Mouse (Mus musculus): ENCODE measurements around the gene Cap2. TPM values are rescaled to one million over a fixed set of nuclear protein-coding genes. Genes with fewer than 3 reads are reported as not detected.

The Cap2 gene
- total RNA-seq, 1 experiment from 2014 or later = 0.45 TPM

DNA sequence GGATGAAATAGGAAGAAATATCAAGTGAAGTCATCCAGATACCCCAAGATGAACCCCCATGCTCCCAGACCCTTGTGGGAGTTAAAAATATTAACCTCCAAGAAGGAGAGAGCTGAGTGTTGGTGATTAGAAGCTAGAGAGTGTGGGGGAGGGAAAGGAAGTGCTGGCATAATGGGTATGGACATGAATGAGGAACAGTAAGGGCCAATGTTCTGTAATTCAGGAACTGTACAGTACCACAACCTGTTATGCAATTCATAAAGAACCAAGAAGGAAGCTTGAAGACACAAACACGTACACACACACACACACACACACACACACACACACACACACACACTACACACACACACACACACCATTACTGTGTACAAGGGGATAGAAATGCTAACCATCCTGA lies 19.8 kb downstream of the Cap2 start:
- peak; percentile 27 to 64; a peak in 1 of 4 replicates for ATAC-seq (replicated peaks in 1 of 2; ENCODE audit: insufficient read depth in 1 of 2, low FRiP score in 2 of 2, low TSS enrichment in 1 of 2, low read depth in 1 of 2, poor library complexity in 2 of 2, severe bottlenecking in 2 of 2)

DNA sequence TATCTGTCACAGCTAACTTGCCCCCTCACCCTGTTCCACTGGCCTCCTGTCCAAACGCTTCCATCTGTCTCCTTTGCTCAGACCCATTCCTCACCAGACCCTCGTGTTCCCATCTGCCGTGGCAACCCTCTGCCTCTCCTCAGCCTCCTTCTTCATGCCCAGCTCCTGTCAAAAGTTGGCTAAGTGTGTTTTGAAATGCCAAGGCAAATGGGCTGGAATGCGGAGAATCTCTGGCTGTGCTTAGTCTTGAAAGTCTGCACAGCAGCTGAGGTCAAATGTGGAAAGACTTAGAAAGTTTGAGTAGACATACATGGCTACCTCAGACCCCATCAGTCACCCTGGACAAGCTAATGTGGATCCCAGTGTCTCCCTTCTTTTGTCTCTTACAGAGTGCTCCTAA lies 21.1 kb downstream of the Cap2 start:
- ATAC-seq (replicated peaks in 1 of 2; ENCODE audit: insufficient read depth in 1 of 2, low FRiP score in 2 of 2, low TSS enrichment in 1 of 2, low read depth in 1 of 2, poor library complexity in 2 of 2, severe bottlenecking in 2 of 2) = no peak

GRCm38 (mm10) chr13:46523235-46523634 lies 21.6 kb downstream of the Cap2 start:
- ATAC-seq (replicated peaks in 1 of 2; ENCODE audit: insufficient read depth in 1 of 2, low FRiP score in 2 of 2, low TSS enrichment in 1 of 2, low read depth in 1 of 2, poor library complexity in 2 of 2, severe bottlenecking in 2 of 2) = no peak

DNA sequence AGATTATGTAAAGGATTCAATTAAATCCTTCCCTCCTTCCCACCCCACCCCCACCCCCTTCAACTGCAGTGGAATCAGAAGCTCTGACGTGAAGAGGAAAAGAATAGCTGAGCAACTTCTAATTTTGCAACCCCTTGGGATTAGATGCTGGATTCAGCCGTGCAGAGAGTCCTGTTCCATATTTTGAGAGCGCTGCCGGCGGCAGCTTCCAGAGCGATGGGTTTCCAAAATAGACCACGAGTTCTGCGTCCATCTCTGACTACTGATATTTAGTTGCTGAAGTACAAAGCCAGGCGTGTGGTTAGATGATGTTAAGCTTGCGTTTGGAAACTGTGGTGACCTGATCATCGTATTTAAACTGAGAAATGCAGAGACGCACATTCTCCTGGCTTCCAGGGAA lies 22.1 kb downstream of the Cap2 start:
- no peak for ATAC-seq (replicated peaks in 1 of 2; ENCODE audit: insufficient read depth in 1 of 2, low FRiP score in 2 of 2, low TSS enrichment in 1 of 2, low read depth in 1 of 2, poor library complexity in 2 of 2, severe bottlenecking in 2 of 2)

DNA sequence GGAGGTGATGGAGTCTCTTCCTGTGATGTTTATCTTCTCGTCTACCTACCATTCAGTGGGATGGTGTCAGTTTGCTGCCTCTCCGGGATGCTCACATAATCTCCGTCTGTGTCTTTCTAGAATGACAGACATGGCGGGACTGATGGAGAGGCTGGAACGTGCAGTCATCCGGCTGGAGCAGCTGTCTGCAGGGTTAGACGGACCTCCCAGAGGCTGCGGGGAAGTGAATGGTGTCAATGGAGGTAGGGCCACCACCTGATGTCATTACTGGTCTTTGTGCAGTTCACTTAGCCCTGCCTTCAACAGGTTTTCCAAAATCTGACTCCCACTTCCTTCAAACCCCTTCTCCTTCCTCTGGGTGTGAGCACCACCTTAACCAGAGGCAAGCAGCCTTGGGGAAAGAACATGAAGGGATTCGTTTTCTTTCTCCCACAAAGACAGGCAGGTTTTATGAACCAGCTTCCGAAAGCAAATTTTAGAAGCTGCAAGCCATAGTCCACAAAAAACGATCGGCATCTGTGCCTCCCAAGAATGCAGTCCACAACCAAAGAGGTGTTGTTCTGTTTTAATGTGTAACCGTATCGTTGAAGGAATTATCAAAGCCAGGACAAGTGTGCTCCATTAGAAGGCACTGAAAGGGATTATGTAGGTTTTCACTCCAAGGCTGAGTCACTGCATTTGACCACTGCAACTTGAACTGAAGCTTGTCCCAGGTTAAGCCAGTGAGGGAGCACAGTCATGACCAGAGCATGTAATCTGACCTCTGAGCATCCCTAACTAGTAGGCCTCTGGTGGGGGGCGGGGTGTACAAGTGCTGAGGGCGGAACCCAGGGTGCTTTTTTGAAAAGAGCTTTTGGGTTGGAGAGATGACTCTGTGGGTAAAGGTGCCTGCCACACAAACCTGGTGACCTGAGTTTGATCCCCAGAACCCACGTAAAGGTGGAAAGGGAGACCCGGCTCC lies 23.9 kb downstream of the Cap2 start:
- ATAC-seq (replicated peaks in 1 of 2; ENCODE audit: insufficient read depth in 1 of 2, low FRiP score in 2 of 2, low TSS enrichment in 1 of 2, low read depth in 1 of 2, poor library complexity in 2 of 2, severe bottlenecking in 2 of 2) = no peak

DNA sequence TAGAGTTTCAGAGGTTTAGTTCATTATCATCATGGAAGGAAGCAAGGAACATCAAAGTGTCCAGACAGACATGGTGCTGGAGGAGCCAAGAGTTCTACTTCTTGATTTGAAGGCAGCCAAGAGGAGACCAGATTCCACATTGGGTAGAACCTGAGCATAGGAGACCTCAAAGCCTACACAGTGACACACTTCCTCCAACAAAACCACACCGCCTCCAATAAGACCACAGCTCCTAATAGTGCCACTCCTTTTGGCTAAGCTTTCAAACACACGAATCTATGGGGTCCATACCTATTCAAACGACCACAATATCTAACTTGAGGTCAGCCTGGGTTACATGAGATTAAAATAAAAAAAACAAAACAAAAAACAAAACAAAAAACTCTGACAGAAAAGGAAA lies 25.0 kb downstream of the Cap2 start:
- peak in 1 of 2 experiments; percentile 42; a peak in 1 of 4 replicates for ATAC-seq (replicated peaks in 1 of 2; ENCODE audit: insufficient read depth in 1 of 2, low FRiP score in 2 of 2, low TSS enrichment in 1 of 2, low read depth in 1 of 2, poor library complexity in 2 of 2, severe bottlenecking in 2 of 2)

GRCm38 (mm10) chr13:46527340-46527739 lies 25.7 kb downstream of the Cap2 start:
- ATAC-seq (replicated peaks in 1 of 2; ENCODE audit: insufficient read depth in 1 of 2, low FRiP score in 2 of 2, low TSS enrichment in 1 of 2, low read depth in 1 of 2, poor library complexity in 2 of 2, severe bottlenecking in 2 of 2) = no peak

GRCm38 (mm10) chr13:46529037-46529436 lies 27.4 kb downstream of the Cap2 start:
- ATAC-seq (replicated peaks in 1 of 2; ENCODE audit: insufficient read depth in 1 of 2, low FRiP score in 2 of 2, low TSS enrichment in 1 of 2, low read depth in 1 of 2, poor library complexity in 2 of 2, severe bottlenecking in 2 of 2) = no peak

- no peak for ATAC-seq (replicated peaks in 1 of 2; ENCODE audit: insufficient read depth in 1 of 2, low FRiP score in 2 of 2, low TSS enrichment in 1 of 2, low read depth in 1 of 2, poor library complexity in 2 of 2, severe bottlenecking in 2 of 2)
Observed at GRCm38 (mm10) chr13:46530546-46530945, 28.9 kb downstream of the Cap2 start.

- no peak for ATAC-seq (replicated peaks in 1 of 2; ENCODE audit: insufficient read depth in 1 of 2, low FRiP score in 2 of 2, low TSS enrichment in 1 of 2, low read depth in 1 of 2, poor library complexity in 2 of 2, severe bottlenecking in 2 of 2)
Observed at GRCm38 (mm10) chr13:46531676-46532075, 30.0 kb downstream of the Cap2 start.

GRCm38 (mm10) chr13:46532276-46532675 lies 30.6 kb downstream of the Cap2 start:
- no peak for ATAC-seq (replicated peaks in 1 of 2; ENCODE audit: insufficient read depth in 1 of 2, low FRiP score in 2 of 2, low TSS enrichment in 1 of 2, low read depth in 1 of 2, poor library complexity in 2 of 2, severe bottlenecking in 2 of 2)

- no peak for ATAC-seq (replicated peaks in 1 of 2; ENCODE audit: insufficient read depth in 1 of 2, low FRiP score in 2 of 2, low TSS enrichment in 1 of 2, low read depth in 1 of 2, poor library complexity in 2 of 2, severe bottlenecking in 2 of 2)
Observed at GRCm38 (mm10) chr13:46533342-46534129, 31.9 kb downstream of the Cap2 start.

- no peak for ATAC-seq (replicated peaks in 1 of 2; ENCODE audit: insufficient read depth in 1 of 2, low FRiP score in 2 of 2, low TSS enrichment in 1 of 2, low read depth in 1 of 2, poor library complexity in 2 of 2, severe bottlenecking in 2 of 2)
Observed at GRCm38 (mm10) chr13:46534171-46534968, 32.7 kb downstream of the Cap2 start.

DNA sequence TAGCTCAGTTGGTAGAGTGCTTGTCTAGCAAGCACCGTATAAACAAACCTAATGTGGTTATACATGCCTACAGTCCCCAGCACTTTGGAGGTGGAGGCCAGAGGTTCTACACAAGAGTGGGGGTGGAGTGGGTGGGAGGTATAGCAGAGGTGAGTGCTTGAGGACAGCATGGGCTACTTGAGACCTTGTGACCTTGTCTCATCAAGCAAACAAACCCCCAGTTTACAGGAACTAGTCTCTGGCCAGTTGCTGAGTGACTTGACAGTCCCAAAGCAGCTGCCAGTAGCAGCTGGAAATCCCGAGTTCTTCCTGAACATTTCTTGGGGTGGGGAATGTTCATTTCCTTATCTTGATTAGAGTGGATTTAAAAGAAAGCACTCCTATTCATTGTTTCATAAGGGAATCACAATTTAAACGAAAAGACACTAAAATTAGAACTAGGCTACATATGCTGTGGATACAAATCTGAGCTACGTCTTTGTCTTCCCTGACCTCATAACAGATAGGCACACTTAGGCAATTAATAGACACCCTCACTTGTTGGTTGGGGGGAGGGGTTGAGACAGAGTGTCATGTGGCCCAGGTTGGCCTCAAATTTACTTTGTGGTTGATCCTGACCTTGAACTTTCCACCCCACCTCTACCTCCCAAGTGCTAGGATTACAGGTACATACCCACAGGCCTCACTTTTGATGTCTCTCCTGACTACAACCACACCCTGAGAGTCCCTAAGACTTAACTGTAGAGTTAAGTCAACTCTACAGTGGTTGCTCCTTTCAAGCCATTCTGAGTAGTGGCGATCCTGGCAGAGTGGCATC lies 33.5 kb downstream of the Cap2 start:
- no peak for ATAC-seq (replicated peaks in 1 of 2; ENCODE audit: insufficient read depth in 1 of 2, low FRiP score in 2 of 2, low TSS enrichment in 1 of 2, low read depth in 1 of 2, poor library complexity in 2 of 2, severe bottlenecking in 2 of 2)

DNA sequence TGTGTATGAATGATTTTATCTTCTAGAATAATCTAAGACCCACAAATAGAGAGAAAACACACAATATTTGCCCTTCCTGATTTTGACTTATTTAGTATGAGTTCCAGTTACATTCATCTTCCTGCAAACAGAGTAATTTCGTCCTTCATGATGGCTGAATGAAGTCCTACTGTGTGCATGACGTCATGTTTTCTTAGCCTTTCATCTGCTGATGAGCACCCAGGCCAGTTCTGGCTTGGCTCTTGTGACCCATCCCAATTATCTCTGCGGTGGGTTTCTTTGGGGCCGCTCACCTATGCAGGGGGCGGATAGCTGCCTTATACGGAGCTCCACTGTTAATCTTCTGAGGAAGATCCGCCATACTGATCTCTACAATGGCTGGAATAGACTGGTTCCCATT lies 37.6 kb downstream of the Cap2 start:
- no peak for ATAC-seq (replicated peaks in 1 of 2; ENCODE audit: insufficient read depth in 1 of 2, low FRiP score in 2 of 2, low TSS enrichment in 1 of 2, low read depth in 1 of 2, poor library complexity in 2 of 2, severe bottlenecking in 2 of 2)

- ATAC-seq (replicated peaks in 1 of 2; ENCODE audit: insufficient read depth in 1 of 2, low FRiP score in 2 of 2, low TSS enrichment in 1 of 2, low read depth in 1 of 2, poor library complexity in 2 of 2, severe bottlenecking in 2 of 2) = no peak
Observed at GRCm38 (mm10) chr13:46540943-46541342, 39.3 kb downstream of the Cap2 start.

DNA sequence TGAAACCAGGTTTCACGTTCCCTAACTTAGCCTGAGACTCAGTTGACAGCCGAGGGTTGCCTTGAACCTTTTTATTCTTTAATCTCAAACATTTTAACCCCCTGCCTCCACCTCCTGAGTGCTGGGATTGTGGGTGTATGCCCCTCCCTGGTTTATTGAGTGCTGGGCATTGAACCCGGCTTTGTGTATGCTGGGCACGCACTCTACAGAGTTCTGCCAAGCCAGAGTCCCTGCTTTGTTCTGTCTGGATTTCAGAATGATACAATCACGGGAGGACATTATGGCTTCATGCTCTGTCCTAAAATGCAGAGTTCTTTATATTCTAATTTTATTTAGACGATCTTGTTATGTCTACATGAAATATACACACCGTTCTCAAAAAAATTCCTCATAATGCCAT lies 41.1 kb downstream of the Cap2 start:
- no peak for ATAC-seq (replicated peaks in 1 of 2; ENCODE audit: insufficient read depth in 1 of 2, low FRiP score in 2 of 2, low TSS enrichment in 1 of 2, low read depth in 1 of 2, poor library complexity in 2 of 2, severe bottlenecking in 2 of 2)

Data from hematopoietic stem cell, adult 5-6 weeks (primary cell).